Mouse (Mus musculus) thymus, postnatal 0 days (tissue): ENCODE results near the gene Pid1. TPM values are rescaled to one million over a fixed set of nuclear protein-coding genes. Genes with fewer than 3 reads are reported as not detected.
"Not testable (repeated sequence)": the region's sequence is repeated elsewhere in the genome, so short reads cannot be mapped to it uniquely, and the experiment has no call there.

ENCODE experiments used
- DNase-seq: peaks from one replicate; pipeline ENCODE4 v3.0.0-alpha.2; 2015; ENCODE audit warnings: low spot score
- polyA plus RNA-seq: library from polyadenylated mRNA; unstranded; fragments of >200 nt; fragmentation: Nextera tagmentation; extraction: Ambion mirVana; gene quantifications from 2 replicates; pipeline ENCODE4 v1.2.1, GENCODE M21; 2015

Pid1 gene
- polyA plus RNA-seq, 1 experiment from 2014 or later, result 2.1 TPM

- DNase-seq, result no peak
These were observed 4.1 kb downstream of the Pid1 start for GRCm38 (mm10) chr1:84359611-84360500.

DNA sequence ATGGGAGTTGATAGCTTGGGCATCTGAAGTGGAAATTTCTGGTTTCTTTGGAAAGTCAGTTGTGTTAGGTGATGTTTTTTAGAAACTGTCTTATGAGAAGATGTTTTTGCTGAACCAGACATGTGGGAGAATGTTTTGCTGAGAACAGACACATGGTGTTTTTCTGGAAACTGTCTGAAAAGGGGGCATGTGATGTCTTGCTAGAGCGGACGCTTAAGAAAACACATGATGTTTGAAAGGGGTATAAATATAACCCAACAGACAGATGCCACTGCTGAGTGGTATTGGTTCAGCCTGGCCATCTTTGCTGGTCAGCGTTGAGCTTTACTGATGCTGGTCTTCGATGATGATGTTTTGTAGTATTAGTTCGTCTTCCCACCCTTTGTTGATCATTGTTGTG, 6.8 kb downstream of the Pid1 start:
- DNase-seq, result no peak

GRCm38 (mm10) chr1:84350262-84350661, 13.7 kb downstream of the Pid1 start:
- DNase-seq, result no peak

- no peak for DNase-seq
These were observed 16.0 kb downstream of the Pid1 start for GRCm38 (mm10) chr1:84347796-84348476.

DNA sequence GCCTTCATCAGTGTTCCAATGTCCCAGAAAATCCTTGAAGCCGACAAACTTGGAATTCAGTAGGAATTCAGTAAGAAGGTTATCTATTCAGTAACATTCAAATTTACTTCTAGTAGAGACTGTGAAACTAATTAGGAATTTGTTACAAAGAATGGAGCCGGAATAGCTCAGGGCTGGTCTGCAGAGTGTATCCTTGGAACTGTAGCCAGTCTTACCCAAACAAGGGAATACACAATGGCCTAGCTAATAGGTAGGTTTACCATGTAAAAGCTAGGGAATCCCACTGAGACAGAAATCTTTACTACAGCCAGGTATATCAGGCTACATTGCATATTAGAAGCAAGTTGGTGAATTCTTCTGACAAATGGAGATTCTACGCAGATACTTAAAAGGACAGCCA, 31.2 kb downstream of the Pid1 start:
- DNase-seq, result not testable (repeated sequence)

- not testable (repeated sequence) for DNase-seq
These were observed 32.1 kb downstream of the Pid1 start for GRCm38 (mm10) chr1:84331861-84332260.

GRCm38 (mm10) chr1:84325309-84325708, 38.7 kb downstream of the Pid1 start:
- no peak for DNase-seq

GRCm38 (mm10) chr1:84321327-84321726, 42.7 kb downstream of the Pid1 start:
- DNase-seq, result no peak

GRCm38 (mm10) chr1:84318569-84318968, 45.4 kb downstream of the Pid1 start:
- no peak for DNase-seq

- DNase-seq, result no peak
These were observed 46.2 kb downstream of the Pid1 start for GRCm38 (mm10) chr1:84317827-84318226.

DNA sequence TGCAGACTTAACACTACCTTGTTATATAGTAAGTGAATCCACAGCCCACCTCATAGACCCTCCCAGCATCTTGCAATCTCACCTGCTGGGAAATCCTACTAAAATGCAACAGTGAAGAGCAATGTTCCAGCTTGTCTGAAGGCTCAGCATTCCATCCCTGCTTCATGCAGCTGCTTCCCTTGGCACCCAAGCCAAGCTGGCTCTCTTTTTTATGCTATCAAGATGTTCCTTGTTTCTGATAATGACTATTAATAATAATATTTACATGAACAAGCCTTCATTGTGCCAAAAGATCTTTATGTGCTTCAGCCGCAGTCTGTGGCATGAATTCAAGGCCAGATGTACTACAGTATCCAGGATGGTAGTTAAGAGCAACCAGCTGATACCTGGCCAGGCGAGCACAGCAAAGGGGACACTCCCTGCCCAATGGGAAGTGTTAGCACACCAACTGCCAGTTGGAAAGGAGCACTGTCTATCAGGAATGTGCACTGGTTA, 54.0 kb downstream of the Pid1 start:
- no peak for DNase-seq

DNA sequence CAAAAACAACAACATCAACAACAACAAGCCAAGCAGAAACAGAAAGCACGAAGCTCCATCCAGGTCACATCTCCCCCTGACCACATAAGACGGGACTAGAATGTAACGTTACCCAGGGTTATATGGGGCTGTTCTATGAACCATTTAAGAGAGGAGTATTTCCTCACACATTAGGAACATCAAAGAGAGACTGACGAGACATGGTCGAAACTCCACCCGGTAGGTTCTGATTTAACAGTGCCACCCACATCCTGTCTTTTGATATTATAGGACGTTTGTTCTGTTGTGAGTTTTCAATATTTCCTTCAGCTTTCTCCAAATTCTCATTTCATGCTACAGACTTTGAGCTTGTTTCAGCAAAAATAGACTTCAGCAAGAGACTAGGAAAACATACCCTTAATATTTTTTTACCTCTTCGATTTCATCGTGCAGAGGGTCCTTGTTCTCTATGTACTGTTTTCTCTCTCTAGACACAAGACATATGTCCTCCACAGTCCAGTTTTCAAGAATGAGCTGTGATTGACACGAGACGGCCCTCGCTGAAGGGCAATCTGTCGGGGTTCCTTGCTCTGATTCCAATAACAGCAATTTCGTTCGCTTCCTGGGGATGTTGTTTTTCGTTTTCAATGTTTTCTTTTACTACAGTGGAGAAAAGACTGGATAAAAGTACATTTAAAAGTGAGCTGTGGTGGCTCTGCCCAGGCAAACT, 58.1 kb downstream of the Pid1 start:
- no peak for DNase-seq

DNA sequence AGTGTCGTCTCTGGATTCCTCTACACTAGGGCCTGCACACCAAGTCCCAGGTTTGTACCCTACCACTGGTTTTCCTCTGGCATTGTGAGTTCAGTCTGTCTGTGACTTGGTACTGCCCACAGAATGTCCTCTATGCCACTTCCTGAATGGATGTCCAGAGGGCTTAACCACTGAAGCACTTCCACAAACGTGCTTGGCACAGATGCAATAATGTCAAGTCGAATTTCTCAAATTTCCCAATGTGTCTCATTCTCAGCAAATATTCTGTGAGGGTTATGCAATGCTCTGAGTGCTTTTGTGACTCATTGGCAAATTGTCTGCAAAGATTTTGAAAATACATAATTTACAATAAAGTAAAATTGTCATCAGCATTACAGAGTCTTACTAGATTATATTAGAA, 61.2 kb downstream of the Pid1 start:
- DNase-seq, result no peak

GRCm38 (mm10) chr1:84299719-84300118, 64.3 kb downstream of the Pid1 start:
- no peak for DNase-seq

- DNase-seq, result peak; percentile 7
These were observed 77.3 kb downstream of the Pid1 start for GRCm38 (mm10) chr1:84286682-84287111.

- DNase-seq, result no peak
These were observed 78.4 kb downstream of the Pid1 start for GRCm38 (mm10) chr1:84285620-84286019.

GRCm38 (mm10) chr1:84284293-84285068, 79.5 kb downstream of the Pid1 start:
- no peak for DNase-seq

GRCm38 (mm10) chr1:84283119-84283518, 80.9 kb downstream of the Pid1 start:
- DNase-seq, result no peak

GRCm38 (mm10) chr1:84280171-84280570, 83.8 kb downstream of the Pid1 start:
- DNase-seq, result no peak

DNA sequence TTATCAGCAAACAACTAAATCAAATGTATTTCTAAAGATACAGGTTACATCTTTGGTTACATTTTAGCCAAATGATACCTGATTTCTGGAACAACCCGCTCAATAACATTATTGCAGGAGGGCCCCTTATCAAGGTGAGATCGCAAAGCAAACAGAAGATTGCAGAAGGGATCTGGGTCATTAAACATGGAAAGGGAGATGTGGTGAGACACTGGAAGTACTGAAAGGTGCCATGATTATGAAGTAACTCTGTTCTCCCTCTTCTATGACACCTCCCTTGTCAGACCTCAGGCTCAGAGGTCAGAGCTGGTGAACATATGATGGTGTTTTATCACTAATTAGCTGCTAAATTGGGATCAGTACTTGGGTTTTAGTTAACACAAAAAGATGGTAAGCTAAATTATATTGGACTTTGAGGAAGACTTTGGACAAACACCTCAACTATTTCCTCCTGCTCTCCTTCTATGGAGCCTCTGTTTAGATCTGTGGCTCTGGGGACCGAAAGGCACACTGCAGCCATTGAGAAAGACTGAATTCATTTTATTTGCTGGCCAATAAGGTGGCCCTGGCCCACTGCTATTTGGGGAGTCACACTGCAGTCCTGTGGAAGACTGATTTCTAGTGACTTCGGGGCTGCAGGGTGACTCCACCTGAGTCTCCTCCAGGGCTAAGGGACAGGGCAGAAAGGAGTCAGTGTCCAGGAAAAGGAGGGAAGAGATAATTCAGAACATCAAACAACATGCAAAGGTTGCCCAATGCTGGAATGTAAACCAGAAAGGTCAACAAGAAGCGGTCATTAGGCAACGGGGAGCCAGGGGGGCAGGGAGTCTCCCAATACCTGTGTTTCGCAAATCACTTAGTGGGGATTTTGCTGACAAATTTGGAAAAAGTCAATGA, 85.4 kb downstream of the Pid1 start:
- no peak for DNase-seq
